21 mouse cellular contexts compared by ENCODE assay signal in the genomic region with DNA sequence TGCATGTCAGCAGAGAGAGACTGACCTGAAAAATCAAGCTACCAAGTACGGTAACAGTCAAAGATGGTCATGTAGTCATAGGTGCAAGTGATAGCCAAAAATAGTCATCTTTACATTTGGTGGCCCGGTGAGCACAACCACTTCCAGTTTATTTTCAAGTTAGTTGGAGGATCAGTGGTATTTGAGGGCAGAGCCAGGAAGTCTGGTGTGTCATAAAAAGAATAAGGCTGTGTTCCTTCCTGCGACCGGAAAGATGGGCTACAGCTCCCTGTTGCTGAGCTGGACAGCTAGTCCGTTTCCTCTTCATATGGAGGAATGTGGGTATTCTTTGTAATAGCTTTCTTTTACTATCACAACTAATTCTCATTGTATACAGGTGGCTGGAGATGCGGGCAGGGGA.
DNase-seq lines count a peak whose midpoint lies in the region; ATAC-seq lines count a peak whose summit lies in the region.
"Had no signal": no experiment of that assay in that cellular context is flagged by ENCODE, and none has a peak within 500 bp of the region (broad histone marks: within the 10 kb centered on the region; RNA-seq: fewer than 3 reads in every experiment).

No protein-coding gene starts in this region.

- no peak overlapping the region for H3K4me2 ChIP-seq in heart, embryonic 11.5 days
- H3K4me2 ChIP-seq: embryonic facial prominence, embryonic 13.5 days; forebrain, embryonic 15.5 days; hindbrain, embryonic 15.5 days had no signal

- peak; percentile 66 for DNase-seq in heart, embryonic 10.5 days (ENCODE audit: low spot score)
- DNase-seq in 416B (ENCODE audit: low read depth) (peak; percentile 87), liver (no peak)
- peak; percentile 15 for DNase-seq in induced T-regulatory cell, adult 2 months (ENCODE audit: low read depth)
- no peak for DNase-seq in ovary, postnatal 10 days (ENCODE audit: low spot score)
- DNase-seq: adrenal gland, adult 8-10 months; adrenal gland, postnatal 36 days; cerebellum, adult 2 months; cerebellum, postnatal 10 days; gastrocnemius, postnatal 10 days; heart, postnatal 10 days; heart, postnatal 4 days had no signal

- ATAC-seq in heart, embryonic 11.5 days (replicated peaks; ENCODE audit: insufficient number of reproducible peaks, low FRiP score, low TSS enrichment): no peak
- peak; percentile 95 for ATAC-seq in common myeloid progenitor, adult 5-6 weeks (replicated peaks; ENCODE audit: low read depth, poor library complexity, severe bottlenecking)
- no peak for ATAC-seq in monocyte, adult 5-6 weeks (replicated peaks; ENCODE audit: insufficient number of reproducible peaks, low FRiP score, low TSS enrichment, poor library complexity, severe bottlenecking)
- ATAC-seq: forebrain, embryonic 15.5 days; inflammation-experienced regulatory T-cells, adult 6 months; intestine, postnatal 0 days had no signal

- no peaks in the 10 kb centered on the region for H3K36me3 ChIP-seq in heart, embryonic 10.5 days
- no peaks in the 10 kb centered on the region for H3K36me3 ChIP-seq in heart, embryonic 11.5 days (ENCODE audit: control insufficient read depth, insufficient read depth, low read length)
- H3K36me3 ChIP-seq: embryonic facial prominence, embryonic 13.5 days; forebrain, embryonic 15.5 days; G1E; hindbrain, embryonic 15.5 days had no signal

- H3K27me3 ChIP-seq in heart, embryonic 10.5 days (ENCODE audit: insufficient read depth, poor library complexity, severe bottlenecking): peaks cover 7% of the 10 kb centered on the region; the same call in 1 of the 2 replicates
- no peaks in the 10 kb centered on the region for H3K27me3 ChIP-seq in heart, embryonic 11.5 days (ENCODE audit: control insufficient read depth, insufficient read depth, low read length)
- H3K27me3 ChIP-seq: embryonic facial prominence, embryonic 13.5 days; forebrain, embryonic 15.5 days; hindbrain, embryonic 15.5 days had no signal

- H3K4me1 ChIP-seq in heart, embryonic 10.5 days: no peaks in the 10 kb centered on the region
- H3K4me1 ChIP-seq in heart, embryonic 11.5 days (ENCODE audit: control insufficient read depth, insufficient read depth, low read length): no peaks in the 10 kb centered on the region

- no peak overlapping the region for H3K27ac ChIP-seq in heart, embryonic 10.5 days
- H3K27ac ChIP-seq in heart, embryonic 11.5 days (ENCODE audit: low read depth, low read length): no peak overlapping the region
- H3K27ac ChIP-seq: embryonic facial prominence, embryonic 13.5 days; forebrain, embryonic 15.5 days; hindbrain, embryonic 15.5 days had no signal

- 85% methylated on average over 6 of the region's 6 CpGs for WGBS in heart, embryonic 10.5 days
- 83% methylated on average over 6 of the region's 6 CpGs for WGBS in heart, embryonic 11.5 days (ENCODE audit: insufficient replicate concordance)

- no peak overlapping the region for H3K4me3 ChIP-seq in heart, embryonic 10.5 days
- no peak overlapping the region for H3K4me3 ChIP-seq in heart, embryonic 11.5 days (ENCODE audit: low read depth, low read length)
- H3K4me3 ChIP-seq: embryonic facial prominence, embryonic 13.5 days; forebrain, embryonic 15.5 days; hindbrain, embryonic 15.5 days had no signal

- H3K9ac ChIP-seq in heart, embryonic 11.5 days (ENCODE audit: low read depth, low read length): no peak overlapping the region
- H3K9ac ChIP-seq: embryonic facial prominence, embryonic 13.5 days; forebrain, embryonic 15.5 days; hindbrain, embryonic 15.5 days had no signal

- H3K9me3 ChIP-seq in heart, embryonic 10.5 days: no peaks in the 10 kb centered on the region
- H3K9me3 ChIP-seq in heart, embryonic 11.5 days (replicated peaks; ENCODE audit: control insufficient read depth, low read length): no peaks in the 10 kb centered on the region
- H3K9me3 ChIP-seq: embryonic facial prominence, embryonic 13.5 days; forebrain, embryonic 15.5 days; hindbrain, embryonic 15.5 days had no signal

Comparison
In these comparisons a context has a peak if more than half of its experiments do, and no peak if none do; other contexts are left out.
1. DNase-seq: peak in heart, embryonic 10.5 days (single experiment), 416B (single experiment) and induced T-regulatory cell, adult 2 months (single experiment); none in ovary, postnatal 10 days (single experiment) and liver (single experiment).